Mouse (Mus musculus) megakaryocyte progenitor cell, adult 5-6 weeks (primary cell): ENCODE data around the gene Ghdc. TPM values are rescaled to one million over a fixed set of nuclear protein-coding genes. Genes with fewer than 3 reads are reported as not detected.

Experiments
- ATAC-seq: replicated peaks from 2 replicates; pipeline ENCODE4 v1.8.0; 2016; ENCODE audit warnings: mild to moderate bottlenecking, moderate TSS enrichment, inconsistent platforms; ENCODE audit not compliant: poor library complexity
- total RNA-seq, 2 experiments: library from RNA; stranded (forward) in 1 of 2; stranded (reverse) in 1 of 2; fragments of 157-497, 149-512 nt in 1 of 2; fragments of 200-1000 nt in 1 of 2; gene quantifications; 2 replicates each; pipeline versions ENCODE4 v1.2.3 to v1.2.4; 2015 to 2017

Gene Ghdc
- total RNA-seq, 2 experiments from 2014 or later: 1.6 to 1.8 TPM

DNA sequence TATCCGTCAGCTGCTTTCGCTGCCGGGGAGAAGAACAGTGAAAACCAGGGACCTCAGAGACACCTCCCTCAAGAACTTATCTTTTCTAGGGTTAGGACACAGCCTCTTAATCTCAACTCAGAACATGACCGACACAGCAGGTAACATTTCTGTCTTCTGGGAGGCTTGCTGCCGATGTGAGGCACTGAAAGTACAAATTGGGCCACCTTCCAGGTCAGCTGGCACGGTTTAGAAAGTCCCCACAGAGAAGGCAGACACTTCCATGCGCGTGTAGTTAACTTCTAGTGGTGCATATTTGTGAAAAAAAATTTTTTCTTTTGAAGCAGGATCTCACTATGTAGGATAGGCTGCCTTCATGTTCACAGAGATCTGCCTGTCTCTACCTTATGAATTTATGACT is 13.5 kb upstream of the Ghdc start:
- no peak for ATAC-seq

GRCm38 (mm10) chr11:100782568-100782967 is 11.8 kb upstream of the Ghdc start:
- no peak for ATAC-seq

DNA sequence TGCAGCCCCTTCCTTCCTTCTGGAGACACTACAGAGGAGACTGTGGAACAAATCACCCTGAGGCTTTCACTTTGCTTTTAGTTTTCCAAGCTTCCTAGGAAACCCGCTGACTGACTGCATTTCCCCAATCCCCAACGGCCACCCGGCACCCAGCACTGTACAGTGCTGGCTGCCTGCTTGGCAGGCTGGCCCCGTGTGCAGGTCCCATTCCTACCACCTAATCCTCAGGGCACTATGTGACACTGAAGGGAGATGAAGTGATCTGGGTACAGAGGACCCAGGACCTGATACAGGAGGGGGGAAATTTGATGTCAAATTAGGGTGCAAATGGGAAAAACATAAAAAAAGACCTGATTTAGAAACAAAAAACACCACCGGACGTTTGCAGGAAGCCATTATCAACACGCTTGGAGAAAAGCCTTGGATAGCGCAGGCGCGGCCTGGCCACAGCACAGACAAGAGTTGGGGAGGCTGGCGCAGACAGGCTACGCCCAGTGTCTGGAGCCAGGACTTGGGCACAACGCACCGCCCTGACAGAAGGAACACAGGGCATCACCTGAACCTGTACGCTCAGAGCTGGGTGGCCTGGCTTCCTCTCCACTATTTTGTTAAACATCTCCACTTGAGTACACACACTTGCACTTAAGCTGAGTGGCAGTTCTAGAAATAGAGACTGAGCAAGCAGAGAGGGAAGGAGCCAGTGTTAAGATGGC is 11.2 kb upstream of the Ghdc start:
- no peak for ATAC-seq

GRCm38 (mm10) chr11:100780247-100780646 is 9.5 kb upstream of the Ghdc start:
- ATAC-seq: no peak

GRCm38 (mm10) chr11:100778069-100778468 is 7.3 kb upstream of the Ghdc start:
- ATAC-seq: no peak

DNA sequence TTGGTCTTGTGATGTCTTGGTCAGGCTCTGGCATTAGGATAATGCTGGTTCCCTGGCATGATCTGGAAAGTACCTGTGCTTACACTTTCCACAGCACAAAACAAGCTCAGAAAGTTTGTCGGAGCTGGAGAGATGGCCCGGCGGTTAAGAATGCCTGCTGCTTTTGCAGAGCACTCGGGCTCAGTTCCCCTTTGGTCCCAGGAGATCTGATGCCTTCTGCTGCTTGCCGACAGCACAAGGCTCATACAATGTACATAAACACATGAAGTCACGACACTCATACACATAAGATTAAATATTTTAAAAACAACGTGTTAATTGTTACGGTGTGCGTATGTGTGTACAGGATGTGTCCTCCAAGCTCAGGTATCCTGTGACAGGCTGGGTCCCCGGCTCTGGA is 5.2 kb upstream of the Ghdc start:
- ATAC-seq: no peak

- ATAC-seq: no peak
Measured at GRCm38 (mm10) chr11:100774261-100774660, 3.5 kb upstream of the Ghdc start.

DNA sequence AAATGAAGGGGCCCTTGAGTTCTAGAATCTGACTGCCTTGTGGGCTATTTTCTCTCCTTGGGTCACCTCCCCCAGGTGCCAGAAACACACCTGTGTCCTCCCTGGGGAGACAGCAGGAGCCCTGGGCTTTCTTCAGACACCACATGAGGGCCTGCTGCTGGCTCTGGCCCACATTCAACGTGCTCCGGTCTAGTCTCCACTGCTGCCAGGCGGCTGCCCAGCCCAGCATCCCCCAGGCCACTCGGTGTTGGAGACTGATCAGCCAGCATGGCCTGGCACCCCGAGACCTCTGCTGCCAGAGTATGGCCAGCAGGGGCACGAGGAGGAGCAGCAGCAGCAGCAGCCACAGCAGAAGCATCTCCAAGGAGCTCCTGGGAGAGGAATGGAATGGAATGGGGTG is 777 bp downstream of the Ghdc start:
- ATAC-seq: no peak

GRCm38 (mm10) chr11:100767871-100768270 is 2.9 kb downstream of the Ghdc start:
- ATAC-seq: no peak

GRCm38 (mm10) chr11:100766726-100767125 is 4.0 kb downstream of the Ghdc start:
- no peak for ATAC-seq

DNA sequence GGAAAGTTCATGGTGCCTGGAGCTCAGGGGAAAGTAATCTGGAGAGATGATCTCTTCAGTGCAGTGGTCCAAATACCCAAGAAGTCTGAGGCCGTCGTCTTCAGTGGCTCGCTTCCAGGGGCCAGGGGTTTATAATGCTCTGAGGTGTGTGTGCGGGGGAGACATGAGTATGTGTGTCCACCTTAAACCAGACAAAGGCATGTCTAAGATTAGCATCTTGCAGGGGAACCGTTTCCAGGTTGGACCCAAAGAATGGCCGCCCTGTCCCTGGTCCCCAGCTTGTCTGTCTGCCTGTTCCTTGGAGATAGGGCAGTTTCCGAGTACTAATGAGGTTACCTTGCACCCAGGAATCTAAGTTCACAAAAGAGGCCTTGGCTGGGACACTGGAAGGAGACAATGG is 7.9 kb downstream of the Ghdc start, which contains the start of gene Hcrt:
Gene Hcrt, minus strand, starts transcription at position 101 of the 400 bp plus-strand sequence.
- ATAC-seq: no peak

DNA sequence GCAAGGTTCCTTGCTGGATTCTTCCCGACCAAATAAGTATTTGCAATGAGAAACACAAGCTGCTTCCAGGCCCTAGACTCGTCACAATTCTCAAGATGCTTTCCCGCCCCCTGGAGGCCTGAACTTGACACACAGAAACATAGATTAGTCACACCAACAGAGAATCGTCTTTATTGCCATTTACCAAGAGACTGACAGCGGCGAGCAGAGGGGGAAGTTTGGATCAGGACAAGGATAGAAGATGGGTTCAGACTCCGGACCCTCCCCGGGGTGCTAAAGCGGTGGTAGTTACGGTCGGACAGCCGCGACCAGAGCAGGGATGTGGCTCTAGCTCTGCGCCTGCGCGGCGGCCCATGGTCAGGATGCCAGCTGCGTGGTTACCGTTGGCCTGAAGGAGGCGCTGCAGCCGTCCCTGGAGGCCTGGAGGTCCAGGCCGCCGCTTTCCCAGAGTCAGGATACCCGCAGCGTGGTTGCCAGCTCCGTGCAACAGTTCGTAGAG is 9.2 kb downstream of the Ghdc start:
- ATAC-seq: peak; percentile 88

GRCm38 (mm10) chr11:100759611-100760233 is 11.0 kb downstream of the Ghdc start, which contains the start of gene Kcnh4:
Gene Kcnh4, minus strand, starts transcription at chr11:100759942.
- ATAC-seq: peak; percentile 47

DNA sequence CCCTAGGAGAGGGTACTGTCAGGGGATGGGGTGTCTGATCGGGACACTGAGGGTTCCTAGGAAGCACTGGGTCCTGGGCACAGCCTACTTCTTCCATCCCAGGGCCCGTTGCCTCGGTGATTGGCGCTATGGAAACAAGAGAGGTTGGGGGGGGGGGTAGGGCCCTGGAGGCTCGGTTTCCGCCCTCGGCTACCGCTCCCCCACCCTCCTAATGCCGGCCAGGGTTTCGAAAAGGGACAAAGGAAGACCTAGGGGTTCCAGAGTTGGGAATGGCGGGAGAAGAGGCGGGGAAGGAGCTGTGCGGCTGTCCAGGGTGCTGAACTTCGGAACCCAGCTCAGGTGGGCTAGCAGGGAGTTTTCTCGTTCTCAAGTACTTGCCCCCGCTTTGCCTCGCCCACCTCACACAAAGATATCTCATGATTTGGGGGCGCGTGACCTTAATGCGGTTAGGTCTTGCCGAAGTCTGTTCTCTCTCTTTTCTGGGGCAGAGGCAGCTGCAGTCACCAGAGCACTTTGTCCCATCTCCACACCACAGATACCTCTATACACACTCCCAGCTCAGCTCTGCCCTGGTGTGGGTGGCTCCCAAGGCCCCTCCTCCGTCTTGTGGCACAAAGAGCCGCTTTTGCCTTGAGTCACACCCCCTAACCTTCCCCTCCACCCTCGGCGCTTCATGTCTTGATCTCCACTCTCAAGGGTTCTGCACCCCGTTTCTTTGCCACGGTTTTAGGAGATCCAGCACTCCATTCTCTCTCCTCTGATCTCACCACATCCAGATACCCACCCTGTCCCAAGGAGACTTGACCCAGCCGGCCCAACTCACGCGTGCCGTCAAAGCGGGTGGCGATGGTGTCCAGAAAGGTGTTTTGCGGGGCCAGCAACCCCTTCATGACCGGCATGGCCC is 11.8 kb downstream of the Ghdc start:
- peak; percentile 43 for ATAC-seq

DNA sequence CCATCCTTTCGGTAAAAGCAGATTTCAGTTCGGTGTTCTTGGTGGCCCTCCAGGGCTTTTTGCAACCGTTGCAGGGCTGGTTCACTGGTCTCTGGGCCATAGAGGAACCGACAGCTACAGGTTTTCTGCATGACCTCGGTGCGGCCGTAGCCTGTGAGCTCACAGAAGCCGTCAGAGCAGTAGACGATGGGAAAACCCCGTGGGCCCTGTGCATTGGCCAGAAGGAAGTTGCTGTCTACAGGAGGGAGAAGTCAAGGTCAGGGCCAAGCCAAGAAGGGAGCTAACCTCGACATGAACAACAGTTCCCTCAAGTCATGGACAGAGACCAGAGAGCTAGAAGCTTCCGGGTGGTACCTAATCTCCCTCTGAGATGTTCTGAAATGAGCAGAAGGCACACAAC is 13.2 kb downstream of the Ghdc start:
- no peak for ATAC-seq

DNA sequence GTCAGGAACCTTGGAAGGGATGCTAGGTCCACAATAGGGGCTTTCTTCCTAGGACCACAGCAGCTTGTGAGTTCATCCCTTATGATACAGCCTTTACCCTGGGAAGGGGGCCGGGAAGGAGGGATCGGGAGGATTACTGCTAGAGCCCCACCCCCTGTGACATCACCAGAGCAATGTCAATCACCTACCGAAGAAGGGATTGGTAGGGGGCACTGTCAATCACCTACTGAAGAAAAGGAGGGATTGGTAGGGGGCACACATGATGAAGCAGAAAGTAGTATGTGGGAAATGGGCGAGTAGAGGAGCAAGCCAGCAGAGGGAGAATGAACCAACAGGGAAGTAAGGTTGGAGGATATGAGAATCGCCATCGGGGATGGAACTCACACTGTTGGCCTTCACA is 14.3 kb downstream of the Ghdc start:
- no peak for ATAC-seq

- ATAC-seq: no peak
Measured at GRCm38 (mm10) chr11:100754693-100755057, 16.1 kb downstream of the Ghdc start.

GRCm38 (mm10) chr11:100754021-100754692 is 16.6 kb downstream of the Ghdc start:
- ATAC-seq: no peak

- ATAC-seq: no peak
Measured at GRCm38 (mm10) chr11:100752294-100752693, 18.5 kb downstream of the Ghdc start.

DNA sequence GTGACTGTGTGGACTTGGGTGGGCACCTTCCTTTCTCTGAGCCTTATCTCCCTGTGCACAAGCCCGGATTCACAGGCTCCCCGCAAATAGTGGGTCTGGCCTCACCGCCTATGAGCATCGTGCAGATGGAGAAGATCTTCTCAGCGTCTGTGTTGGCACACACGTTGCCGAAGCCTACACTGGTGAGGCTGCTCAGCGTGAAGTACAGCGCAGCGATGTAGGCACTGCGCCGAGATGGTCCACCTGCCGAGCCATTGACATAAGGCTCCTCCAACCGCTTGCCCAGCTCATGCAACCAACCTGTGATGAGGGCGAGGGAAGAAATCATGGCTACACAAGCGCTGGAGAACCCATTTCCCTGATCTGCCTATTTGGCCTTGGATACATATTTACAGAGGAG is 20.6 kb downstream of the Ghdc start:
- ATAC-seq: no peak

DNA sequence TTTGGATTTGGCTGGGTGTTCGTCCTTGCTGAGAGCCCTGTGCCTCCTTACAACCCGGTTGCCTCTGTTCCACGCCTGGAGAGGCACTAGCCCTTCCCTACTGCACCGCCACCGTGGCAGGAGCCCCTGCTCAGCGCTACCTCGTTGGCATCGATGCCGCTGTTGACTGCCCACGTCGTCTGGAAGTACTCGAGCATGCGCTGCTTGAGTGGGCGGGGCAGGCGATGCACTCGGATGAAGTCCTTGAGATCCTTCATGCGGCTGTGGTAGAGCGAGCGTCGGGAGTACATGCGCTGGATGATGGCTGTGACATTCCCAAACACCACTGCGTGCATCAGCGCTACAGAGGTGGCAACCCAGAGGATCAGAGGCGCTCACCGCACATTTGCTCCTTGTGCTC is 21.3 kb downstream of the Ghdc start:
- ATAC-seq: no peak
